Mouse (Mus musculus): ENCODE data around the gene Slc5a4b.

DNA sequence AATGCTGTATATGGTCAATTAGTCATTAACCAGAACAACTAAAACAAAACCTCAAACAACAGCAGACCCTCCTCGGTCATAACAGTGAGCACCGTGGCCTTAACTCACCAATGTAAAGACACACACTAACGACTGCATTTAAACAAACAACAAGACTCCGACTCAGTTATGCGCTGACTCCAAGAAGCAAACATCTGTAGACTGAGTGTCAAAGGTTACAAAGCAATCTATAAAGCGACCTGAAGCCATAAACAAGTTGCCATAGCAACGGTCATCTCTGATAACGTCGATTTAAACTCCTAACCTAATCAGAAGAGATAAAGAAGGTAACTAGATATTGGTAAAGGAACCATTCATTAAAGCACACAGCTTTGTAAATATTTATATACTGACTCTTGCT is 13.4 kb downstream of the Slc5a4b start:
- TF ChIP-seq CTCF (conservative IDR thresholded peaks at IDR 0.05; ENCODE audit: low read length) (no peak), NANOG (IDR thresholded peaks at IDR 0.05; ENCODE audit: borderline replicate concordance, low read length) (no peak), POU5F1 (IDR thresholded peaks at IDR 0.05; ENCODE audit: borderline replicate concordance, low read length) (no peak)

Measured in E14TG2a.4 (cell line).